Mouse (Mus musculus) brain, embryonic 14.5 days (tissue): ENCODE results near the gene Zfp64.
A peak's percentile ranks its signal among the peaks of the same experiment; 100 is the strongest.

Experiments used
- CTCF ChIP-seq: fragments of 200-500 bp; IDR thresholded peaks from 2 replicates; pipeline ENCODE4 v1.5.1; 2012; ENCODE audit warnings: inconsistent platforms, mild to moderate bottlenecking, moderate library complexity, borderline replicate concordance; ENCODE audit not compliant: insufficient read depth, insufficient read length; ENCODE audit errors: extremely low read depth
- POLR2A ChIP-seq: fragments of 200-500 bp; IDR thresholded peaks from 2 replicates; pipeline ENCODE4 v1.6.1; 2012; ENCODE audit warnings: mild to moderate bottlenecking, inconsistent platforms, borderline replicate concordance; ENCODE audit not compliant: poor library complexity, insufficient read depth, insufficient read length, severe bottlenecking; ENCODE audit errors: extremely low read depth

- TF ChIP-seq POLR2A (no peak), CTCF (peak; percentile 84)
Measured at GRCm38 (mm10) chr2:168929691-168930090, 25.7 kb downstream of the Zfp64 start.
